Mouse (Mus musculus): ENCODE measurements around the gene Mmp23.
"Not testable (repeated sequence)": the region's sequence is repeated elsewhere in the genome, so short reads cannot be mapped to it uniquely, and the experiment has no call there.

Gene Mmp23

DNA sequence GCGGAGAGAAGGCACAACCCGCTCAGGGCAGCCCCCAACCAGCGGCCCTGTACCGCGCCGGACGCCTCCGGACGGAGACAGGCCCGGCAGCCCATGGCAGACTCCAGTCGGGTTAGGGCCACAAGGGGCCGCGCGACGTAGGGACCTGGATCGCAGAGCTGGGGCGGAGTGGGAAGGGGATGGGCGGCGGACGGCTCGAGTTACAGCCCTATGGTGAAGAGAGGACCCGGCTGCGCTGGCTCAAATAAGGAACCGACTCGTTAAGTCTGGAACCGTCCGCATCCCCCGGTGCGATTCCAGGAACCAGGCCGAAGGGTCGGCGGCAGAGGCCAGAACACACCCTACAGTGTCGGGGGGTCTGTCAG is at the start of gene Mmp23:
Mmp23 (minus strand) TSS at position 299 of the 365 bp plus-strand sequence.
- peak; percentile 34 for DNase-seq (ENCODE audit: low read depth)

DNA sequence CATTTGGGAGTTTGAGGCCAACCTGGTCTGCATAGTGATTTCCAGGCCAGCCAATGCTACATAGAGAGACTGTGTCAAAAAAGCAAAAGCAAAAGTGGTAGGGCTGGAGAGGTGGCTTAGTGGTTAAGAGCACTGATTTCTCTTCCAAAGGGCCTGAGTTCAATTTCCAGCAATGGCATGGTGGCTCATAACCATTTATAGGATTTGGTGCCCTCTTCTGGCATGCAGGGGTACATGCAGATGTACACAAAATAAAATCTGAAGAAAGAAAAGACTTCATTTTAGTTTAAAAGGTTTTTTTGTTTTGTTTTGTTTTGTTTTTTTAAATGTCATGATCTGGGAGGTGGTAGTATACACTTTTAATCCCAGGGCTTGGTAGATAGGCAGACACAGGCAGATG is 47.2 kb upstream of the Mmp23 start:
- peak; percentile 78 for DNase-seq (ENCODE audit: low read depth)

DNA sequence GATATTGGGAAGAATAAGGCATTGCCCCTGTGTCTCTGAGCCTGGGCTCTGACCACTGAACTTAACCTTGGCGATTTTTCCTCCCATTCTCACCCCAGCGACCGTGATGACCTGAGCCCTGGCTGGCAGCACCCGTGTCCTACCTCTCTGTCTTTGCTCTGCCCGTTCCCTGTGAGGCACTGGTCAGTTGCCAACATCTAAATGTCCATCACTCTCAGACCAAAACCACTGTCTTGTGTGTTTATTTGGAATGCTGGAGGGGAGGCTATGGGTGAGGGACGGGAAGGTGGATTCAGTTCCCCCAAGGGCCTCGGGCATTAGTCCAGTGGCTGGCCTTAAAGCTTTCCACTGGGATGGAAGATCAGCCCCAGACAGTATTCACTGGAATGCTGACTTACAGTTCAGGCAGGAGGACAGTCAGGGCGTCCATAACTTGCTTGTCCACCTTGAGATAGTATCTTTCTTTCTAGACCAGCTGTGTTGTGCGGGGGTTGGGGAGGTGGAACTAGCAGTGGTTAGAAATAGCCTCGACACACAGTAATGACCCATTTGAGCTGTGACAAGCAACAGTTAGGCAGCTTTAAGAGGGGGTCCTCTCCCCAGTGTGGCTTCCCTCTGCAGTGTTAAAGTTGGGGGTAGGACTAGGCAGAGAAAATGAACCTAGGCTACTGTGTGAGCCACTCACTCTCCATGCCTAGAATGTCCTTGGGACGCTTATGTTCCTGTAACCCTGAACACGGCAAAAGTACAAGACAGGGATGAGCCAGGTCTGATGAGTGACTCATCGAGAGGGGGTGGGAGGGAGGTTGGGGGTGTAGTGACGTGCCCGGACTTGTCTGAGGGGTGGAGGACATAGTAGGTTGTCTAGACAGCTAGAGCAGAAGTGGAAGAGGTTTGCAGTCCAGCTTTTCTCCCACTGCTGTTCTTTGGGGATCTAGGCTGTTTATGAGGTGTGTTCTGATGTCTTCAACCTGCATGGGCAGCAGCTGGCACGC is 43.4 kb upstream of the Mmp23 start:
- DNase-seq (ENCODE audit: low read depth), result no peak

DNA sequence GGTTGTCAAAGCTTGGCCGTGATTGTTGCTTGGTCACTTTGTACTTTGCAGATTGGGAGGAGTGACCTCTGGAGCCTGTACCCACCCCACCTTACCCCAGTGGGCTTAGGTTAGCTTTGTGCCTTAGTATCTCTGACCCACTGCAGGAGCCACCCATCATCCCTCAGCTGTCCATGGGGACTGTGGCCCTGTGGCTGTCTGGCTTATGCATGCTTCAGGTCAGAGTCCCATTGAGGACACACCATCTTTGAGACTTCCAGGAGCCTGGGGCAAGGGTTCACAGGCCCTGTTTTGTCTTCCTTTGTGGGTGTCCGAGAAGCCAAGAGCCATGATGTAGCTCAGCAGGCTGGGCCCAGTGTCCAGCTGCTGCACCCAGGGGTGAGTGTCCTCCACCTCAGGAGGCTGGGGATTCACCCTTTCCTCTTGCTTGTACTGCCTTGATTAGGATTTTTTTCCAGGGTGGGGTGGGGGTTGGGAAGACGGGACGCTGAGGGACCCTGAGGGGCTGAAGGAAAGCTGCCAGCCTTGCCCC is 42.4 kb upstream of the Mmp23 start:
- no peak for DNase-seq (ENCODE audit: low read depth)

DNA sequence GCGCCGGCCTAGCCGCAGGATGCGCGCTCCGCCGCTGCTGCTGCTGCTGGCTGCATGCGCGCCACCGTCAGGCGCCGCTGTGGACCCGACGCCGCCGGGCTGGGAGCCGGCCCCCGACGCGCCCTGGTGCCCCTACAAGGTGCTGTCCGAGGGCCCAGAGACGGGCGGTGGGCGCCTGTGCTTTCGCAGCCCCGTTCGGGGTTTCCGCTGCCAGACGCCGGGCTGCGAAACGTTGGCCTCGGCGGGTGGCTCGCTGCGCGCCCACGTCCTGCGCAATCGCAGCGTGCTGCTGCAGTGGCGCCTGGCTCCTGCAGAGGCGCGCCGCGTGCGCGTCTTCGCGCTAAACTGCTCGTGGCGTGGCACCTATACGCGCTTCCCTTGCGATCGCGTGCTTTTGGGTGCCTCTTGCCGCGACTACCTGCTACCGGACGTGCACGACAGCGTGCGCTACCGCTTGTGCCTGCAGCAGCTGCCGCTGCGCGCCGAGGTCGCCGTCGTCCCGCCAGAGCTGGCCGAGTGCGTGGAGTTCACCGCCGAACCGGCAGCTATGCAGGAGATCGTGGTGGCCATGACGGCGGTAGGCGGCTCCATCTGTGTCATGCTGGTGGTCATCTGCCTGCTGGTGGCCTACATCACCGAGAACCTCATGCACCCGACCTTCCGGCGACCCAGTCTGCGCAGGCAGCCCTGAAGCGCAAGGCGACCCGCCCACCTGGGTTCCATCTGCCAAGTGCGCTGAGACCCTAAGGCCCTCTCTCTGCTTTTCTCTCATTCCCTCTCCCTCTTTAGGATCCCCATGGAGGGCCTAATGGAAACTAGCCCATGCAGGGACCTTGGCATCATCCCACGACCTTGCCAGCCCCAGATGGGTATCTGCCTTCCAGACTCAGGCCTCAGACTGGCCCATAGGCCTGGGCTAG is 41.6 kb upstream of the Mmp23 start:
- peak; percentile 89 for DNase-seq (ENCODE audit: low read depth)

DNA sequence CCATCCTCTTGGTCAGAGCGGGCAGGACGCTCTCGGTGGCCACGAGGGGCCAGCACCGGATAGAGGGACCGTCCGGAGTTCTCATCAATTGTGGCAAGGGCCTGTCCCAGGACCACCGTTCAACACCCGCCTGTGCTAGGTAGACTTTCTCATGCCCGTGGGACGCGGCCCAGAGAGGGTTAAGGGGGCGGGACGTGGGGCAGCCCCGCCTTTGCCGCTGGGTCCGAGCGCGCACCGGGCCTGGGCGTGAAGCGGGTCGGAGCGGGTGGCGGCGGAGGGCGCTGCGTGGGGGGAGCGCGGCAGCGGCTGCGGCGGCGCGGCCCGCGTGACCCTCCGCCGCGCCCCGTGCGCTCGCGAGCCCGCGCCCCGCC is 40.9 kb upstream of the Mmp23 start, which contains the start of gene Fndc10:
Fndc10 (plus strand) TSS at position 232 of the 371 bp plus-strand sequence.
- no peak for DNase-seq (ENCODE audit: low read depth)

DNA sequence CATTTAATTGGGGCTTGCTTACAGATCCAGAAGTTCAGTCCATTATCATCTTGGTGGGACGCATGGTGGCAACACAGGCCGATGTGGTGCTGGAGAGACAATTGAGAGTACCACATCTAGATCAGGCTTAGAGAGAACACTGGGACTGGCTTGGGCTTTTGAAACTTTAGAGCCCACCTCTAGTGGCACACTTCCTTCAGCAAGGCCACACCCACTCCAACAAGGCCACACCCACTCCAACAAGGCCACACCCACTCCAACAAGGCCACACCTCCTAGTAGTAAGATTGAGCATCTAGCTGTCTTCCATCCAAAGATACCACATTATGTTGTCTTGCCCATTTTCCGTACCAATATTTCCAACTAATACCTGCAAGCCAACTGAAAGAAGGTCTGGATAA is 39.2 kb upstream of the Mmp23 start:
- peak; percentile 45 for DNase-seq (ENCODE audit: low read depth)

DNA sequence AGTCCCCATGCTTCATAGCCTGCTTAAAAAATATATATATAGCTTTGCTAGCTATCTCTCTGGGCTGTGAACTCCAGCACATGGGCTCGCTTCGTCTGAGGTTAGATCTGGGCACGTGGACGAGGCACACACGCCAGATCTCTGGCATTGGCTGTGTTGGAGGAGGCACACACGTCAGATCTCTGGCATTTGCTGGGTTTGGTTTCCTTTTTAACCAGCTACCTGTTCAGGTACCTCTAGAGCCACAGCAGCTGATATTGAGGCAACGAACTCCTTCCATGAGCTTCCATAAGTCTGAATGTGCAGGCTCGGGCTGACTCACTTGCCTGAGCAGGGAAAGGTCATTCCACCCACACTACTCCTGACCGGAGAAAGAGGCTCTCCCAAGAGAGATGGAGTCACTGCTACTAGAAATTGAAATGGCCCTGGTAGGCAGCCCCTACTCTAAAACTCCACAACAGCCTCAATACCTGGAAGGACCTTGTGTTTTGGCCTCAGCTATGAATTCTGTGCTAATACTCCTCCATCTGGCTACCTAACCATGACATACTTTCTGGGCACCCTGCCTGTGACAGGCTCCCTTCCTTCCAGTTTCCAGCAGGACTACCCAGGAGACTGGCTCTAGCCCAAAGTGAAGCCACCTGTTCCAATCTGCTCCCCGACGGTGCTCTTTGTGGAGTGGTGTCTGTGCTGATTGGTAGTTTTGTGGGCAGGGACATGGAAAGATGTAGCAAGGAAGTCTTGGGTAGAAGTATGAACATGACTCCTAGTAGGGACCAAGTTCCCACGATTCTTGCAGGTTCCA is 37.6 kb upstream of the Mmp23 start:
- DNase-seq (ENCODE audit: low read depth), result no peak

DNA sequence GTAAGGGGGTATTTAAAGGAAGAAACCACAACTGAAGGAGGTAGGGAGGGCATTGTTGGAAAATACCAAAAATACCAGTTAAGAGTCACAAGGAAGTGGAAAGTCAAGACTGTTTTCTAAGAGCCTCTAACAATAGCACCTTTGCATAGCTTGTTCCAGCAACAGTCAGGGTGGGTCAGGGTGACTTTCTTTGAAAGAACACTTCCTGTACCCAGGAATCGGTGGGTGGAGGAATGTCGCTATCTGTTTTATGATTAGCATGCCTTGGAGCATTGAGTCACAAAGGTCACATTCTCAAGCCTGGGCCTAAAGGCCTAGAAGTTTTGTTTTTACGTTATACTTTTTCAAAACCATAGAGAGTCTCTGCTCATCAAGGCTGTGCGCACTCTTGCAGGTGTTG is 34.6 kb upstream of the Mmp23 start:
- DNase-seq (ENCODE audit: low read depth), result peak; percentile 41

DNA sequence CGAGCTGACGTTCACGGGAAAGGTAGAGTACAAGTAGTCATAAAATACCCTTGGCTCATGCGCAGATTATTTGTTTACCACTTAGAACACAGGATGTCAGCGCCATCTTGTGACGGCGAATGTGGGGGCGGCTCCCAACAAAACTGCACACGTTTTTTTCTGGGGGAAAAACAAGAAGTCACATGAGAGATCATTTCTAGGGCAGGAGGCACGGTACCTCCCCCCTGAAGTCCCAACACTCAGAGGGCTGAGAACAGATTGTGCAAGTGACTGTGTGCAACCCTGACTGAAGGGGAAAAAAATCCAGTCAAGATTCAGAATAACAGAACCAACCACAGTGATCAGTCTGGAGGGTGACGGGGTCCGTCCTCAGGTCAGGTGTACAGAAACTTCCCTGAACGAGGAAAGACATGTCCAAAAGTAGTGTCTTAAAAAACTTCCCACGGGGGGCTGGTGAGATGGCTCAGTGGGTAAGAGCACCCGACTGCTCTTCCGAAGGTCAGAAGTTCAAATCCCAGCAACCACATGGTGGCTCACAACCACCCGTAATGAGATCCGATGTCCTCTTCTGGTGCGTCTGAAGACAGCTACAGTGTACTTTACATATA is 30.6 kb upstream of the Mmp23 start:
- DNase-seq (ENCODE audit: low read depth), result peak; percentile 64

DNA sequence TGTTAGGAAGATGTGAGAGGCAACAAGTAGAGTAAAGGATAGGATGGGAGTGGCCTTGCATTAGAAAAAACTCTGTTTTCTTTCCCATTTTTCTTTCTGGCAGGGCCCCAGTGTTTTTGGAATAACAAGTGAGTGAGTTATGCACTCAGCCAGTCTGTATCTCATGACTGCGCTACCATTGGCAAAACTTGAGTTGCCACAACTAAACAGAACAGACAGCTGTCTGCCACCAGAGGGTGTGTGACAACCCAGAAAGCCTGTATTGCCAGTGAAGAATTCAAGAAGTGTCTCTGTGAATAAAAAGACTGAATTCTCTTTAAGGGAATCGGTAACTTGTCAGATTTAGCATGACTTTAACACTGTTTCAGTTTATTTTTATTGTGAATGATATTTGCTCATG is 22.8 kb upstream of the Mmp23 start:
- peak; percentile 64 for DNase-seq (ENCODE audit: low read depth)

DNA sequence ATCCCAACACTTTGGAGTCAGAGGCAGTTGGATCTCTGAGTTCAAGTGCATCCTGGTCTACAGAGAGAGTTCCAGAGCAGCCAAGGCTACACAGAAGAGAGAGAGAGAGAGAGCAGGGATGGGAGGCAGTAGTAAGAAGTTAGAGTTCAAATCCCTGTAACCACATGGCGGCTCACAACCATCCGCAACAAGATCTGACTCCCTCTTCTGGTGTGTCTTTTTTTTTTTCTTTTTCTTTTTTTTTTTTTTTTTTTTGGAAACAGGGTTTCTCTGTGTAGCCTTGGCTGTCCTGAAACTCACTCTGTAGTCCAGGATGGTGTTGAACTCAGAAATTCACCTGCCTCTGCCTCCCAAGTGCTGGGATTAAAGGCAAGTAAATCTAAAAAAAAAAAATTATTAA is 18.9 kb upstream of the Mmp23 start:
- DNase-seq (ENCODE audit: low read depth), result no peak

DNA sequence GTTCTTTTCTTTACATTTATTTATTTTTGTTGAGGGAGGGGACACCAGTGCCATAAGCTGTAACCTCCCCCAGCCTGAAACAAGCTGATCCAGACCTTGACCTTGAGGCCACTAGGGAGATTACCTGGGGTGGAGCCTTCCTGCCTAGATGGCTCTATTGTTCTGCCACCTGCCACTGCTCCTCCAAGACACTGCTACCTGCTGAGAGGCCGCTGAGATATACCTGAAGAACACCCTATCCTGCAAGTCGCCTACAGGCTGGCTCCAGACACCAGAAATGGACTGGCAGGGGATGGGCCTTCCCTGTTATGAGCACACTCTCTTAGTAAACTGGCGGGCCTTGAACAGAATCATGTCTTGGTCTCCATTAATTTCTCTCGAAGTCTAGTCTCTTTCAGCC is 17.1 kb upstream of the Mmp23 start:
- not testable (repeated sequence) for DNase-seq (ENCODE audit: low read depth)

DNA sequence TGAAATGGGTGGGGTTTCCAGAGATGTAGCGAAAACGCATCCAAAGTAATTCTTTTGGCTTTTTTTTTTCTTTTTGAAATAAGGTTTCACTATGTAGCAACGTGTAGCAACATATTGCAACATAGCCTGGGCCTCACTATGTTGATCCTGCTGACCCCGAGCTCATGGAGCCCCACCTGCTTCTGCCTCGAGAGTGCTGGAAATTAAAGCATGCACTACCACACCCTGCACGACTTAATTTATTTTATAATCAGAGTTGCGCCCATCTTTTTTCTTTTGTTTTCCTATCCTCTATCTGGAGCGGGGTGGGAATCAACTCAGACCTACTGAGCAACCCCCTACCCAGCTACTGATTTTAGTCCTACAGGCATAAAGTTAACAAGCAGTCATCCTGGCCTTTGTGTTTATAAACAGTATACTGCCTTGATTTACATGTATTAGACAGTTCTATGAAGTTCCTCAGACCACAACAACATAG is 16.5 kb upstream of the Mmp23 start:
- DNase-seq (ENCODE audit: low read depth), result no peak

DNA sequence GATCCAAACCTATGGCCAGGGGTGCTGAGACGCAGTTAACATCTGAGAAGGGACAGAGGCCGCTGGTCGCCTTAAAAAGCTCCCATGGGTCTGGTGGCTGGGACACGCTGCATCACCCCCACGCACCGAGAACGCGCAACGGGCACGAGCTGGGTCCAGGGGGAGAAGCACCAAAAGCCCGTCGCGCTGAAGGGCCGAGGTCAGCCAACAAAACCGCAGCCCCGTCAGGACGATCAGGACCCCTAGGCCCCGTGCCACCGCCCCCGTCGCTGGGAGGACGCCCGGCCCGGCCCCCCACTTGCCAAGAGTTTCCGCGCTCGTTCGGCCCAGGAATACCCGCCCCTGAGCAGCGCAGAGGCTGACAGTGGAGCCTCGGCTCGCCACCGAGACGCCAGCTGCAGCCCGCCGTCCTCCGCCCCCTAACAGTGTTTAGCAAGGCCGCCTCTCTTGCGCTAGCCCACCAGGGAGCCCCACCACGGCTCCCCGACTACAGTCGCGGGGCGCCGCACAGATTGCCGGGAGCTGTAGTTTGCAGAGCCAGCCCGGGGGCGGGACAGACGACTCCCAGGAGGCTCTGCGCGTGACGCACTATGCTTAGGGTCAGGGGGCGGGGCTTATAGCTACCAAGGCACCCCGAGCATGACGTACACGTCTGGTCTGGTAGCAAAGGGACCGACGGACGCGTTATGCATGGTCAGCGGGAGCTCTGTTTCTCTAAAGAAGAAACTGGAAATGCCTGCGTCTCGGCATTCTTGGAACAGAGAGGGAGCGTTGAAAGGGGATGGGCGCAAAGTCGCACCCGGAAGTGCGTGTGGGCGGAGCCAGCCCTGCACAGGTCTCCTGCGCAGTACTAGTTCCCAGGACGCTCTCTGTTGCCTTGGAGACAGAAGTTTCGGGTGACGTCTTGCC is 15.8 kb upstream of the Mmp23 start, which contains the start of gene Mib2:
Mib2 (minus strand) TSS at position 510 of the 909 bp plus-strand sequence.
- peak; percentile 99 for DNase-seq (ENCODE audit: low read depth)

DNA sequence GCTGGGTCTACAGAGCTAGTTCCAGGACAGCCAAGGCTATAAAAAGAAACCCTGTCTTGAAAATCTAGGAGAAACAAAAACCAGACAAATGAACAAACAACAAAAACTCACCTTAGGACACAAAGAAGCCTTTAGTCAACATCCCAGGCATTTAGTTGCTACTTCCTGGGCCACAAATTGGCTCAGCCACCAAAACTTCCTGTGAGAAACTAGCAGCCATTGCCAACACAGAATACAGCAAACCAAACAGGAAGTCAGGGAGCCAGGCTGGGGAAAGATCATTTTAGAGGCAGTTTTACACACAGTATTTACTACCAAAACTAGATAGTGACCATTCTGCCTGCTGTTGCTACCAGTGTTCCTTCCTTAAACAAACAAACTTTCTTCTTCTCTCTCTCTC is 13.7 kb upstream of the Mmp23 start:
- peak; percentile 54 for DNase-seq (ENCODE audit: low read depth)

DNA sequence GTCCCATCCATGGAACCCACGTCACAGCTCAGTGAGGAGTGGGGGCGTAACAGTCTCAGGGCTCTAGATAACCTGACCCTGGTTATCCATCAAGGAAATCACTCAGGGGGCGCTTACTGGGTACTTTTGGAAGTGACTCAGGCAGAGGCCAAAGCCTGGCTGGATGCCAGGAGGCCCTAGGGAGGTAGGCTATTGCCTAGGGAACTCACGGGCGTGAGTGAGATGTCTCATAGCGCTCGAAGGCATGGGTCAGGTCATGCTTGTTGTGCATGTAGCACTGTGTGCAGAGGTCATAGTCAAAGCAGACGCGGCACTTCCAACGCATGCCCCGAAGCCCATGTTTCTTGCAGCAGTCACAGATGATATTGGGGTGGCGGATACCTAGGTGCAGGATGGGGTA is 7.5 kb upstream of the Mmp23 start:
- no peak for DNase-seq (ENCODE audit: low read depth)

DNA sequence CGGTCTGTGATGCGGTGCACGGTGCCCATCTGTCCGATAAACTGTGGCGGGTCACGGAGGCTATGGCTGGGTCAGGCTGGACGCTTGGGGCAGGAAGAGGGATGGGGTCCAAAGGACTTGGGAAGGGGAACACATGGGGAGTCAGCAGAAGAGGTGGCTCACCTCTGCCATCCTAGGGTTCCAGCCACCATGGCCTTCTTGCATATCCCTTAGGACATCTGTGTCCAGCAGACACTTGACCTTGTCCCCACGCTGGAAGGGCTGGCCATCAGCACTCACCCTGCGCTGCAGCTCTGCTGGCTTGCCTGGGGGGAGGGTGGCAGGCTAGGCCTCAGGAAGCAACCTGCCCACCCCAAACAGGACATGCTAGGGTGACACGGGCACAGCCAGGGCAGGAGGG is 5.8 kb upstream of the Mmp23 start:
- DNase-seq (ENCODE audit: low read depth), result no peak

DNA sequence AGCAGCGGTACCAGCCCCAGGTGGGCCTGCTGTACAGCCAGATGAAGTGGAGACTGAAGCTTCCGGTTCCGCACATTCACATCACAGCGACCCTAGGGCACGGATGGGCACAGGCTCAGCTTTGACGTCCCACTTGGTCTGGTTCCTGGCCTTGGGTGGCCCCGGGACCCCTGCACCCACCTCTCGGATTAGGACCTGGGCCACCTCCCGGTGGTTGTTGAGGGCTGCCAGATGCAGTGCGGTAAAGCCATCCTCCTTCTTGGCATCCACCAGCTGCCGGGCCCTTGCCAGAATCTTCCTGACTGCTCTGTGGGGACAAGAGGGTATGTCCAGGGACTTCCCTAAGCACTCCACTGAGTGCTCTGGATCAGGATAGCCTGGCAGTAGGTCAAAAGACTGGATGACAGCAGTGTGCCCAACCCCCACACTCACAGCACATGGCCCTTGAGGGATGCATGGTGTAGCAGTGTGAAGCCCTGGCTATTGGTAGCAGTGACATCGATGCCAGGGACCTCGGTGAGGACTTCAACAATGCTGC is 3.1 kb upstream of the Mmp23 start:
- no peak for DNase-seq (ENCODE audit: low read depth)
